Mouse (Mus musculus) liver, postnatal 0 days (tissue): ENCODE measurements around the gene Gucd1.

Source experiments
- CTCF ChIP-seq: sonication (generic); IDR thresholded peaks from 2 replicates; pipeline ENCODE4 v1.5.1; 2016; ENCODE audit warnings: antibody characterized with exemption, low read depth
- EP300 ChIP-seq: IDR thresholded peaks from 2 replicates; pipeline ENCODE4 v1.6.1; 2016; ENCODE audit warnings: antibody characterized with exemption, low read depth, mild to moderate bottlenecking

GRCm38 (mm10) chr10:75484066-75484465 is 33.7 kb downstream of the Gucd1 start:
- TF ChIP-seq CTCF = no peak
- TF ChIP-seq EP300 = no peak
